Comparison of ENCODE assay signal across 12 mouse cellular contexts in genomic region chr3:102667796-102668195, GRCm38 (mm10).
"Had no signal": no experiment of that assay in that cellular context is flagged by ENCODE, and none has a peak within 500 bp of the region (broad histone marks: within the 10 kb centered on the region; RNA-seq: fewer than 3 reads in every experiment).

No protein-coding gene starts in this region.

- H3K9me3 ChIP-seq: kidney, embryonic 15.5 days; liver, embryonic 13.5 days; lung, embryonic 15.5 days; midbrain, embryonic 12.5 days had no signal

- H3K9ac ChIP-seq: kidney, embryonic 15.5 days; liver, embryonic 13.5 days; liver, postnatal 0 days; lung, embryonic 15.5 days; midbrain, embryonic 12.5 days had no signal

- H3K36me3 ChIP-seq: kidney, embryonic 15.5 days; liver, embryonic 13.5 days; lung, embryonic 15.5 days; midbrain, embryonic 12.5 days had no signal

- H3K27ac ChIP-seq: kidney, embryonic 15.5 days; left cerebral cortex, adult 2 months; liver, embryonic 13.5 days; lung, embryonic 15.5 days; midbrain, embryonic 12.5 days had no signal

- DNase-seq: kidney, postnatal 14 days; liver; liver, embryonic 13.5 days; liver, postnatal 0 days; lung, postnatal 14 days; right cerebral cortex, postnatal 14 days; thymus, postnatal 36 days had no signal

- ATAC-seq: liver, postnatal 0 days; midbrain, embryonic 16.5 days had no signal

- H3K4me1 ChIP-seq: kidney, embryonic 15.5 days; liver, embryonic 13.5 days; midbrain, embryonic 12.5 days had no signal

- H3K4me2 ChIP-seq: kidney, embryonic 15.5 days; liver, embryonic 13.5 days; lung, embryonic 15.5 days; midbrain, embryonic 12.5 days had no signal

- H3K27me3 ChIP-seq: kidney, embryonic 15.5 days; liver, embryonic 13.5 days; lung, embryonic 15.5 days; midbrain, embryonic 12.5 days had no signal

- H3K4me3 ChIP-seq: kidney, embryonic 15.5 days; left cerebral cortex, adult 2 months; liver, embryonic 13.5 days; lung, embryonic 15.5 days; midbrain, embryonic 12.5 days had no signal
